Mouse (Mus musculus) heart, postnatal 10 days (tissue): ENCODE results near the gene Rabgef1. TPM values are rescaled to one million over a fixed set of nuclear protein-coding genes. Genes with fewer than 3 reads are reported as not detected.

Experiments used
- DNase-seq, 2 experiments: peaks; one replicate each; pipeline ENCODE4 v3.0.0; 2021
- intact Hi-C: fragments of 180-260 bp; cut with DNase I; formaldehyde crosslinking; loops from one replicate; pipeline ENCODE4 v1.15.1; 2025
- total RNA-seq, 2 experiments: library from RNA; stranded (reverse); gene quantifications; 2 replicates each; pipeline ENCODE4 v1.2.3; 2021

Gene Rabgef1
- total RNA-seq, 2 experiments from 2014 or later, result 20.3 to 20.7 TPM

DNA sequence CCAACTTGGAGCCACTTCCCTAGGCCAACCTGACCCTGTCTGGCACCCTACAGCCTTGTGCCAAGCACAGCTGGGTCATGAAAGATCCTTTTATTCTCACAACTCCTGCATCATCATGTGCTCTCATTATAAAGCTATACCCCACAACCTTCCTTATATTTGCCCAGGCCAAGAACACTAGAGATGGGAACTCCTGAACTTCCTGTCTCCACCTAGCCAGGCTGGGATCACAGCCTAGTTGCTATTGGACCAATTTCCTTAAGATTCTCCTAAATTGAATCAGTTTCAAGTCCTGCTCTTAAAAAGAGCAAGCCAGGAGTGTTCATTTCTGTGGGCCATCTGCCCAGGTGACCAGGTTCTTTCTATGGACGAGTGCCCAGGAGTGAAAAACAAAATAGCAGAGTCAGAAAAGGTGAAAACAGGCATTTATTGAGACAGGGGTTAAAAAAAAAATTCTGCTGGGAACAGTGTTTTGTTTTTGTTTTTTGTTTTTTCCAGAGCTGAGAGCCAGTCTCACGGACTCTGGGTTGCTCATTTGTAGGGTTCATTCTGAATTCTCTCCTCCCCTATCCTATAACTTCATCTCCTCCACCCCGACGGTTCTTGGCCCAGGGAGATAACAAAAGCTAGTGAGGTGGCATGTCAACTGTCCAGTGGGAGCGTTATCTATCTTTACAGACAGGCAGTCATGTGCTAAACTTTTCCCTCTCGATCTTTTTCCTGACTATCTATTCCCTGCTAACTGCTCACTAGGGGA, 754 bp upstream of the Rabgef1 start:
- DNase-seq, result no peak
- intact Hi-C loops, result loop anchor here (5.0 kb wide), 1 partner anchor 51 kb away; no protein-coding TSS in a partner anchor

GRCm38 (mm10) chr5:130171956-130172601, 481 bp downstream of the Rabgef1 start:
- intact Hi-C loops, result loop anchor here (5.0 kb wide), 1 partner anchor 50 kb away; no protein-coding TSS in a partner anchor
- DNase-seq, result peak in 1 of 2 experiments; percentile 73

- intact Hi-C loops, result loop anchor here (5.0 kb wide), 1 partner anchor 49 kb away; no protein-coding TSS in a partner anchor
Observed at GRCm38 (mm10) chr5:130173012-130173411, 1.4 kb downstream of the Rabgef1 start.

GRCm38 (mm10) chr5:130177871-130178270, 6.3 kb downstream of the Rabgef1 start:
- intact Hi-C loops, result loop anchor here (5.0 kb wide), 1 partner anchor 74 kb away; no protein-coding TSS in a partner anchor

More at GRCm38 (mm10) chr5:130173012-130173411, 1.4 kb downstream of the Rabgef1 start:
- DNase-seq, result no peak

GRCm38 (mm10) chr5:130180362-130180761, 8.8 kb downstream of the Rabgef1 start:
- intact Hi-C loops, result no loop called here

More at GRCm38 (mm10) chr5:130177871-130178270, 6.3 kb downstream of the Rabgef1 start:
- DNase-seq, result no peak

DNA sequence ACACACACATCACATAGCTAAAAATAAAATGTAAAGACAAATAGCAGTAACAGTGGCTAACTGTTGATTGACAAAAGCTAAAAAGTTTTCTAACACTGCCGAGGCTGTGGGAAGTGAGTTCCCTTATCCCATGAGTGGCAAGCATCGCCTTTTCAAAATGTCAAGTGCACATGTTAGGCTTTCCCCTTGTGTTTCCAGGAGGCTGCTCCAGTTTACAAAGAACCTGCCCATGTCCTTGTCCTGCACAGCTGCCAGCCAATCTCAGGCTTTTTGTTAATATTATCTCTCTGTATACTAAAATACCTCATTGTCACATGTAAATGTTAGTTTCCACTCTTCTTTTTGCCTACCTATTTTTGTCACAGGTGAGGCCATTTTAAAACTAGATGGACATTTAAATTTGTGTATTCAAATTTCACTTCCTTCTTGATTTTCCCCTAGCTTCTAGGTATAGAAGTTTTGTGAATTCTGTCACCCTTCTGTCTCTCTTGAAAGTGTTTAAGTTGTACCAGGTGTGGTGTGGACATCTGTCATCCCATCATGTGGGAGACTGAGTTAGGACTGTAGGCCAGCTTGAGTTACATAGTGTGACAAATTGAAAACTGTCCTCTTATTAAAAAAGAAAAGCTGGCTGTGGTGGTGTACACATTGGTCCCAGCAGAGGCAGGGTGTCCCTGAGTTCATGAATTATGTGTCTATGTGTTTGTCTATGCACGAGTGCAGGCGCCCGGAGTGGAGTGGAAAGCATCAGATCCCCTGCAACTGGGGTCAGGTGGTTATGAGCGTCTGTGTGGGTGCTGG, 10.3 kb downstream of the Rabgef1 start:
- intact Hi-C loops, result no loop called here

More at GRCm38 (mm10) chr5:130180362-130180761, 8.8 kb downstream of the Rabgef1 start:
- peak in 1 of 2 experiments; percentile 20 for DNase-seq

GRCm38 (mm10) chr5:130182541-130182821, 10.9 kb downstream of the Rabgef1 start:
- DNase-seq, result no peak
- intact Hi-C loops, result no loop called here

More for the DNA sequence above, 10.3 kb downstream of the Rabgef1 start:
- DNase-seq, result no peak

- no peak for DNase-seq
- intact Hi-C loops, result no loop called here
Observed at GRCm38 (mm10) chr5:130184193-130184856, 12.7 kb downstream of the Rabgef1 start.

GRCm38 (mm10) chr5:130185312-130185711, 13.7 kb downstream of the Rabgef1 start:
- intact Hi-C loops, result no loop called here
- DNase-seq, result no peak

- intact Hi-C loops, result no loop called here
- DNase-seq, result no peak
Observed at GRCm38 (mm10) chr5:130187383-130187782, 15.8 kb downstream of the Rabgef1 start.

- intact Hi-C loops, result no loop called here
- DNase-seq, result no peak
Observed at GRCm38 (mm10) chr5:130190909-130191308, 19.3 kb downstream of the Rabgef1 start.

DNA sequence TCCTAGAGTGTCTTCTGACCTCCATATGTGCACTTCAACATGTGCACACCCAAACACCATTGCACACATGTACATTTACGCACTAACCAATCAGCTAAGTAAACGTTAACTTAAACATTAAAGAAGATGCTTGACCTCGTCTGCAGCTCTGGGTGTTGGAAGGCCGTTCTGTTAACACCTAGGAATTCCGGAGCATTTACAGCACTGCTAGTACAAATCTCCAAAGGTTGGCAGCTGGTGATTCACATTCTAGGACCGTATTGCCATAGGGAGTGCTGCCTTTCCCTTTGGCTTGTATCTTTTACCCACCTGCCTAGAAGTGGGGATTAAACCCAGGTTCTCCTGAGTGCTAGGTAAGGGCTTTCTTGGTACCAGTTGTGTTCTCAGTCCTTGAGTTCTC, 20.3 kb downstream of the Rabgef1 start:
- intact Hi-C loops, result no loop called here
- no peak for DNase-seq

DNA sequence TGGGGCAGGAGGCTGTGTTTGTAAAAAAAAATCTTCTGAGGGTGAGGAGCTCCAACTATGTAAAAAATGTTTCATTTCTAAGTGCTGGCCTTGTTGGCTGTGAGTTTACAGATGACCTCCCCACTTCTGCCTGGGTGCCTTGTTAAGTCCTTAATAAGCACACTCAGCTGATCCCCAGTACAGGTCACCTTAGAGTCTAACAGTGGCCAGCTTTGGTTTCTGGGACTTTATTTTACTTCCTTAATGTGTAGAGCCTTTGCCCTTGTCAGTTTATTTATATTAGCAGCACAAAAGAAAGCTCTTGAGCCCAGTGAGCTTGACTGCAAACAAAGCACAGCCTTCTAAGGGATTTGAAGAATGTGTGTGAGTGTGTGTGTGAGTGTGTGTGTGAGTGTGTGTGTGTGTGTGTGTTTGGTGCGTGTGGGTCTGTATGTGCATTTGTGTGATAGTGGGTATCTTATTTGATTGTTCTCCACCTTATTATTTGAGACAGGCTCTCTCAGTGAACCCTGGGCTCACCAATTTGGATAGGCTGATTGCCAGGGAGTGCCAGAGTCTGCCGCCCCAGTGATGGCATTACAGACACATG, 20.9 kb downstream of the Rabgef1 start:
- intact Hi-C loops, result no loop called here
- DNase-seq, result no peak

DNA sequence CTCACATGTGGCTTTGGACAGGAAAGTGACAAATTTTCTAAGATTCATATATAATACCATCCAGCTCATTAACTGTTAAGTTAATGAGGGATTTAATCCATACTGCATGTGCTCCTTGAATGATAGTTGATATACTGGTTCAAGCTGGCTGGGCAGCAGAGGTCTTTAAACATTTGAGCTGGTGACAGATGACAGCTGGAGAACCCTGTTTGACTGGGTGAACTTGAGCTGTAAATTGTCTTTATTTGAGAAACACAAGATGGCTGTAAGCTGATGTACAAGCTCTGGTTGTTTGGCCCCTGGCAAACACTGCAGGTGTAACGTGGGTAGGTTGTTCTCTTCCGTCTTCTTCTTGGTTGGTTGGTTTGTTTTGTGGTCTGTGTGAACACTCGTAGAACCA, 22.2 kb downstream of the Rabgef1 start:
- DNase-seq, result no peak
- intact Hi-C loops, result no loop called here

- intact Hi-C loops, result no loop called here
- no peak for DNase-seq
Observed at GRCm38 (mm10) chr5:130196307-130196706, 24.7 kb downstream of the Rabgef1 start.

- intact Hi-C loops, result no loop called here
- DNase-seq, result no peak
Observed at GRCm38 (mm10) chr5:130197454-130197853, 25.9 kb downstream of the Rabgef1 start.

DNA sequence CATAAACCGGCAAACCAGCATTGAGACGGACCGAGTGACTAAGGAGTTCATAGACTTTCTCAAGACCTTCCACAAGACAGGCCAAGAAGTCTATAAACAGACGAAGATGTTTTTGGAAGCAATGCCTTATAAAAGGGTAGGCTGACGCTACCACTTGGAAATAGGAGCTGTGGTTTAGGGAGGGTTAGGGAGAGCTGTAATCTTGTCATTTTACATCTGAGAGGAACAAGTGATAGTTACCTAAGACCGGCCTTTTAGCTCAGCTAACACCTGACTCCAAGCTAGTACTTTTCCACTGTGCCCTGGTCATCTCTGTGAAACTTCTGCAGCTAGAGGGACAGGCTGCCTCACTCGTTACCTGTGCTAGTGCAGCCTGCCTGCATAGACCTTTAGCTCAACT, 26.4 kb downstream of the Rabgef1 start:
- intact Hi-C loops, result no loop called here
- DNase-seq, result no peak

DNA sequence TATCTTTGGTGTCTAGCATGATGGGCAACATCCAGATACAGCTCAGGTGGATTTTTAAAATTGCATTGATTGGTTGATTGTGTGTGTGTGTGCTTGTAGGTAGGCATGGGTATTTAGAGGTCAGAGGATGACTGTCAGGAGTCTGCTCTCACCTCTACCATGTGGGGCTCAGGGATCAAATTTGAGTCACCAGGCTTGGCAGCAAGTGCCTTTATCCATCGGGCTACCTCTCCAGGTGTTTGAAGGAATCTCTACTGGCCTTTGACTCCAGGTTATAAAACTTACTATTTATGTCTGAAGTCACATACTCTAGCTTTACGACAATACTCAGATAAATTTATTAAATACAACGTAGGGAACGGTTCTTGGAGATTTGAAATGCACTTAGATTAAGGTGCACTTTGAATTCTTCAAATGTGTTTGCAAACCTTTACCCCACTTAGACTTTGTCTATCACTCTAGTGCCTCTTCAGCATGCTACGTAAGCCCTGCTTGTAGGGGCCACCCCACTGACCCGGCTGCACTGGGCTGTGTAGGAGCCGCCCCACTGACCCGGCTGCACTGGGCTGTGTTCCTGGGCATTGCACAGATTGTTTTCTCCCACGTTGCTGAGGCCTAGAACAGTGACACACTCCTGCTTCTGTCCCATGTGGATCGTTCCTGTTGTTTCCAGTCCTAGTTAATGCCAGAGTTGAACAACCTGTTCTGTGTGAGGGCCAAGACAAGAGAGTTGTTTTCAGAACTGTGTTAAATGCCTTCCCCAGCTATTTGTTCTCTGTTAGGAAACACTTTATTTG, 28.8 kb downstream of the Rabgef1 start:
- DNase-seq, result no peak
- intact Hi-C loops, result no loop called here

DNA sequence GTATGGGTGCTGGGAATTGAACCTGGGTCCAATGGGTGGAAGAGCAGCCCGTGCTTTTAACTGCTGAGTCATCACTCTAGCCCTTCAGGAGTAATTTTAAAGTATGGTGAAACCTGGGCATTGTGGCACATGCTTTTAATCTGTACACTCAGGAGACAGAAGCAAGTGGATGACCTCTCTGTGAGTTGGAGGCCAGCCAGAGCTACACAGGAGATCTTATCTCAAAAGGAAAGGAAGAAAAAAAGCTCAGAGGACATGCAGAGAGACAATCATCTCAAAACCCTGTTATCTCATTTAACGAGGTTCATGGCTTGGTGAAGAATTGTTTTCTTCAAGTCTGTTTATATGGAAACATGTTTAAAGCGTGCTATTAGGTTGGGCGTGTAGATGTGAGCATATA, 32.4 kb downstream of the Rabgef1 start:
- no peak for DNase-seq
- intact Hi-C loops, result no loop called here
